Mouse (Mus musculus): ENCODE measurements at regions not wholly inside any gene's neighbourhood (a gene's known extent, or its start where the extent isn't known, plus 50 kb on each side); places are given as distances from the start of the nearest gene placed in this dataset.

GRCm38 (mm10) chr3:16358999-16359398 lies 352.8 kb upstream of the Gm5150 start:
- no peaks in the 10 kb centered on the region for H3K9me3 ChIP-seq (replicated peaks; ENCODE audit: insufficient read depth, low read length)
- no peaks in the 10 kb centered on the region for H3K4me1 ChIP-seq (ENCODE audit: control insufficient read depth in 1 of 2, insufficient read depth in 2 of 2, low read length in 2 of 2)
- H3K27ac ChIP-seq (ENCODE audit: control insufficient read depth, low read depth, low read length), result no peak overlapping the region
- no peak overlapping the region for H3K9ac ChIP-seq (ENCODE audit: control insufficient read depth, low read depth, low read length, poor library complexity, severe bottlenecking)
- DNase-seq (ENCODE audit: low read depth, low spot score), result no peak
- no peaks in the 10 kb centered on the region for H3K79me2 ChIP-seq (ENCODE audit: control insufficient read depth, insufficient read depth, low read length, poor library complexity)
- H3K36me3 ChIP-seq (ENCODE audit: control insufficient read depth in 1 of 2, insufficient read depth in 2 of 2, low read length in 2 of 2), result no peaks in the 10 kb centered on the region
- no peaks in the 10 kb centered on the region for H3K27me3 ChIP-seq (ENCODE audit: control insufficient read depth in 1 of 2, insufficient read depth in 2 of 2, low read length in 2 of 2)
- H3K4me3 ChIP-seq (ENCODE audit: control insufficient read depth in 1 of 2, insufficient read depth in 1 of 2, low read depth in 2 of 2, low read length in 2 of 2), result no peak overlapping the region
- TF ChIP-seq ZNF384 (IDR thresholded peaks at IDR 0.05; ENCODE audit: low read depth, low read length) (no peak), GATA1 (IDR thresholded peaks at IDR 0.05; ENCODE audit: low read depth, low read length) (no peak), BHLHE40 (IDR thresholded peaks at IDR 0.05; ENCODE audit: borderline replicate concordance, low read depth, low read length) (no peak), USF1 (IDR thresholded peaks at IDR 0.05; ENCODE audit: low read depth, low read length) (no peak), TAL1 (IDR thresholded peaks at IDR 0.05; ENCODE audit: low read length) (no peak), POLR2AphosphoS5 (IDR thresholded peaks at IDR 0.05; ENCODE audit: borderline replicate concordance, low read depth, low read length) (no peak)

- Histone ChIP-seq H3K79me2 (ENCODE audit: control insufficient read depth, insufficient read depth, low read length, poor library complexity) (no peaks in the 10 kb centered on the region), H3K36me3 (ENCODE audit: control insufficient read depth in 1 of 2, insufficient read depth in 2 of 2, low read length in 2 of 2) (no peaks in the 10 kb centered on the region), H3K27me3 (ENCODE audit: control insufficient read depth in 1 of 2, insufficient read depth in 2 of 2, low read length in 2 of 2) (no peaks in the 10 kb centered on the region), H3K9ac (ENCODE audit: control insufficient read depth, low read depth, low read length, poor library complexity, severe bottlenecking) (no peak overlapping the region), H3K4me3 (ENCODE audit: control insufficient read depth in 1 of 2, insufficient read depth in 1 of 2, low read depth in 2 of 2, low read length in 2 of 2) (no peak overlapping the region), H3K9me3 (replicated peaks; ENCODE audit: insufficient read depth, low read length) (no peaks in the 10 kb centered on the region), H3K4me1 (ENCODE audit: control insufficient read depth in 1 of 2, insufficient read depth in 2 of 2, low read length in 2 of 2) (no peaks in the 10 kb centered on the region), H3K27ac (ENCODE audit: control insufficient read depth, low read depth, low read length) (no peak overlapping the region)
- no peak for TF ChIP-seq ELF1 (IDR thresholded peaks at IDR 0.05; ENCODE audit: low read depth, low read length)
- DNase-seq (ENCODE audit: low read depth, low spot score), result no peak
These were observed 324.5 kb upstream of the Gm5150 start for GRCm38 (mm10) chr3:16330750-16331149.

- H3K4me1 ChIP-seq (ENCODE audit: control insufficient read depth in 1 of 2, insufficient read depth in 2 of 2, low read length in 2 of 2), result no peaks in the 10 kb centered on the region
- peak; percentile 26 for DNase-seq (ENCODE audit: low read depth, low spot score)
- H3K27me3 ChIP-seq (ENCODE audit: control insufficient read depth in 1 of 2, insufficient read depth in 2 of 2, low read length in 2 of 2), result no peaks in the 10 kb centered on the region
- no peak overlapping the region for H3K9ac ChIP-seq (ENCODE audit: control insufficient read depth, low read depth, low read length, poor library complexity, severe bottlenecking)
- H3K79me2 ChIP-seq (ENCODE audit: control insufficient read depth, insufficient read depth, low read length, poor library complexity), result no peaks in the 10 kb centered on the region
- 0 out of 2 replicates have a peak, but pooled peaks have one; percentile 15 for TF ChIP-seq ZC3H11A (IDR thresholded peaks at IDR 0.05; ENCODE audit: low read depth, low read length)
- peak; percentile 49 for TF ChIP-seq SMC3 (IDR thresholded peaks at IDR 0.05; ENCODE audit: low read depth, low read length)
- TF ChIP-seq EP300 (IDR thresholded peaks at IDR 0.05; ENCODE audit: low read depth in 1 of 2, low read length in 2 of 2), result no peak
- peak; percentile 46 for TF ChIP-seq RAD21 (IDR thresholded peaks at IDR 0.05; ENCODE audit: low read depth, low read length)
- peak in 2 of 3 experiments; percentile 9 to 44; a peak in 2 of 6 replicates for TF ChIP-seq CTCF (IDR thresholded peaks at IDR 0.05 in 2 of 3, conservative IDR thresholded peaks at IDR 0.05 in 1 of 3; ENCODE audit: control insufficient read depth in 1 of 3, insufficient read depth in 1 of 3, low read depth in 2 of 3, low read length in 3 of 3, poor library complexity in 1 of 3, severe bottlenecking in 1 of 3)
- no peak overlapping the region for H3K27ac ChIP-seq (ENCODE audit: control insufficient read depth, low read depth, low read length)
- no peaks in the 10 kb centered on the region for H3K36me3 ChIP-seq (ENCODE audit: control insufficient read depth in 1 of 2, insufficient read depth in 2 of 2, low read length in 2 of 2)
- H3K4me3 ChIP-seq (ENCODE audit: control insufficient read depth in 1 of 2, insufficient read depth in 1 of 2, low read depth in 2 of 2, low read length in 2 of 2), result no peak overlapping the region
- no peaks in the 10 kb centered on the region for H3K9me3 ChIP-seq (replicated peaks; ENCODE audit: insufficient read depth, low read length)
These were observed 304.6 kb upstream of the Gm5150 start for GRCm38 (mm10) chr3:16310834-16311233.

Measured in MEL (cell line).